Mouse (Mus musculus): ENCODE measurements around the gene Ninj1. TPM values are rescaled to one million over a fixed set of nuclear protein-coding genes. Genes with fewer than 3 reads are reported as not detected.

Ninj1 gene
- polyA plus RNA-seq, 2 experiments, result 29.0 to 43.7 TPM

DNA sequence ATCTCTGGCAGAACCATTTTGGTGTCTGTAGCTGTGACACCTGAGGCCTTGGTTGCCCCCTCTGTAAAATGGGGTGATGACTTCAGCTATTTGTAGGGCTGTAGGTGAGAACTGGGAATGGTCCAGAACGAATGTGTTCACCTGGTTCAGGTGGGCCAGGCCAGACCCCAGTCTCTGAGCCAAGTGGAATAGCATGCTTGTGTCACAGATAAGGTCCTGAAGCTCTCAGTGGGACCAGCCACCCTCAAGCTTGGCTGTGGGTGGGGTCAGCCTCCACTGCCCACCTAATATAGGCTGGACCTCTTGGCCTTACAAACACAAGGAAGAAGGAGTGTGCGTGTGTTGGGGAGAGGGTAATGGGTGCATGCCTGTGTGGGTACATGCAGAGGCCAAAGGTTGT is 19.1 kb downstream of the Ninj1 start:
- H3K27me3 ChIP-seq (ENCODE audit: control insufficient read depth, insufficient read depth, low read length), result no peaks in the 10 kb centered on the region
- H3K4me1 ChIP-seq (replicated peaks; ENCODE audit: control insufficient read depth in 2 of 2, insufficient read depth in 2 of 2, low read length in 1 of 2), result 0 out of 4 replicates have a peak, but pooled peaks cover 0 to 2% of the 10 kb centered on the region in 2 experiments
- no peak overlapping the region for H3K9ac ChIP-seq (replicated peaks)
- H3K36me3 ChIP-seq (replicated peaks; ENCODE audit: control insufficient read depth, insufficient read depth, low read depth), result no peaks in the 10 kb centered on the region
- H3K4me2 ChIP-seq (ENCODE audit: low read depth), result no peak overlapping the region
- H3K4me3 ChIP-seq (ENCODE audit: insufficient read depth in 1 of 2, low read depth in 2 of 2, low read length in 2 of 2), result no peak overlapping the region
- DNase-seq (ENCODE audit: low read depth in 3 of 3, low spot score in 3 of 3), result no peak
- no peak overlapping the region for H3K27ac ChIP-seq
- no peak for ATAC-seq (ENCODE audit: insufficient read depth)
- TF ChIP-seq EP300 (IDR thresholded peaks at IDR 0.05; ENCODE audit: low read depth), result no peak
- no peak for TF ChIP-seq CTCF (IDR thresholded peaks at IDR 0.05; ENCODE audit: low read depth)
- 74% methylated on average over 2 of the region's 2 CpGs for WGBS (ENCODE audit: insufficient replicate concordance)
- H3K9me3 ChIP-seq (ENCODE audit: control insufficient read depth, low read length), result no peaks in the 10 kb centered on the region

GRCm38 (mm10) chr13:49209306-49209705 is 22.0 kb downstream of the Ninj1 start:
- 19% methylated on average over 7 of the region's 7 CpGs for WGBS (ENCODE audit: insufficient replicate concordance)
- DNase-seq (ENCODE audit: low read depth in 3 of 3, low spot score in 3 of 3), result no peak

GRCm38 (mm10) chr13:49212711-49213500 is 25.6 kb downstream of the Ninj1 start:
- Histone ChIP-seq H3K4me3 (ENCODE audit: insufficient read depth in 1 of 2, low read depth in 2 of 2, low read length in 2 of 2) (no peak overlapping the region), H3K36me3 (replicated peaks; ENCODE audit: control insufficient read depth, insufficient read depth, low read depth) (no peaks in the 10 kb centered on the region), H3K9ac (replicated peaks) (no peak overlapping the region), H3K27ac (no peak overlapping the region), H3K4me2 (ENCODE audit: low read depth) (no peak overlapping the region), H3K27me3 (ENCODE audit: control insufficient read depth, insufficient read depth, low read length) (no peaks in the 10 kb centered on the region), H3K9me3 (ENCODE audit: control insufficient read depth, low read length) (no peaks in the 10 kb centered on the region), H3K4me1 (replicated peaks; ENCODE audit: control insufficient read depth in 2 of 2, insufficient read depth in 2 of 2, low read length in 1 of 2) (peaks cover 7 to 19% of the 10 kb centered on the region in 2 experiments; a peak in 3 of 4 replicates)
- DNase-seq (ENCODE audit: low read depth in 3 of 3, low spot score in 3 of 3), result no peak
- ATAC-seq (ENCODE audit: insufficient read depth), result no peak
- 56% methylated on average over 4 of the region's 4 CpGs for WGBS (ENCODE audit: insufficient replicate concordance)
- TF ChIP-seq CTCF (IDR thresholded peaks at IDR 0.05; ENCODE audit: low read depth) (no peak), EP300 (IDR thresholded peaks at IDR 0.05; ENCODE audit: low read depth) (no peak)

More at GRCm38 (mm10) chr13:49209306-49209705, 22.0 kb downstream of the Ninj1 start:
- Histone ChIP-seq H3K9ac (replicated peaks) (no peak overlapping the region), H3K27me3 (ENCODE audit: control insufficient read depth, insufficient read depth, low read length) (no peaks in the 10 kb centered on the region), H3K36me3 (replicated peaks; ENCODE audit: control insufficient read depth, insufficient read depth, low read depth) (no peaks in the 10 kb centered on the region), H3K4me1 (replicated peaks; ENCODE audit: control insufficient read depth in 2 of 2, insufficient read depth in 2 of 2, low read length in 1 of 2) (peaks cover 0 to 6% of the 10 kb centered on the region in 2 experiments; a peak in 1 of 4 replicates), H3K4me2 (ENCODE audit: low read depth) (no peak overlapping the region), H3K4me3 (ENCODE audit: insufficient read depth in 1 of 2, low read depth in 2 of 2, low read length in 2 of 2) (no peak overlapping the region), H3K9me3 (ENCODE audit: control insufficient read depth, low read length) (no peaks in the 10 kb centered on the region), H3K27ac (no peak overlapping the region)
- no peak for ATAC-seq (ENCODE audit: insufficient read depth)
- TF ChIP-seq EP300 (IDR thresholded peaks at IDR 0.05; ENCODE audit: low read depth) (no peak), CTCF (IDR thresholded peaks at IDR 0.05; ENCODE audit: low read depth) (no peak)

DNA sequence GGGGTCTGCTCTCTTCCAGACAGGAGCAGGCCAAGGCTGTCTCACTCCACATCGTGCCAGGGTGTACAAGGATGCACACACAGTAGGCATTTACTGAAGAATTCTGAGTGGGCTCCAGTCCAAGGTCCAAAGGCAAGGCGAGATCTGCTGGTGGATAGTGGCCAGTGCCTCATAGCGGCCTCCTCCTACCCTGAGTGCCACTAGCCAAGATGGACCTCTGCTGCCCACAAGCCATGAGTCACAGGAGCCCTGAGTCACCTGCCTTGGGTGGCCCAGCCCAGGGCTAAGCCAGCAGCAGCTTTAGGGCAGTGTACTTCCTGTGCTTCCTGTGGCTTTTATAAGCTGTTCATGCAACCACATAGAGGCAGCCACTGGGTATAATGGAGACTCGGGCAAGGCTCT is 26.2 kb downstream of the Ninj1 start:
- no peak for TF ChIP-seq EP300 (IDR thresholded peaks at IDR 0.05; ENCODE audit: low read depth)
- no peak for TF ChIP-seq CTCF (IDR thresholded peaks at IDR 0.05; ENCODE audit: low read depth)
- DNase-seq (ENCODE audit: low read depth in 3 of 3, low spot score in 3 of 3) (no peak), ATAC-seq (ENCODE audit: insufficient read depth) (no peak)
- 36% methylated on average over 4 of the region's 4 CpGs for WGBS (ENCODE audit: insufficient replicate concordance)
- Histone ChIP-seq H3K4me2 (ENCODE audit: low read depth) (no peak overlapping the region), H3K27ac (no peak overlapping the region), H3K4me1 (replicated peaks; ENCODE audit: control insufficient read depth in 2 of 2, insufficient read depth in 2 of 2, low read length in 1 of 2) (peaks cover 7 to 19% of the 10 kb centered on the region in 2 experiments; a peak in 3 of 4 replicates), H3K9me3 (ENCODE audit: control insufficient read depth, low read length) (no peaks in the 10 kb centered on the region), H3K4me3 (ENCODE audit: insufficient read depth in 1 of 2, low read depth in 2 of 2, low read length in 2 of 2) (no peak overlapping the region), H3K27me3 (ENCODE audit: control insufficient read depth, insufficient read depth, low read length) (no peaks in the 10 kb centered on the region), H3K9ac (replicated peaks) (no peak overlapping the region), H3K36me3 (replicated peaks; ENCODE audit: control insufficient read depth, insufficient read depth, low read depth) (no peaks in the 10 kb centered on the region)

DNA sequence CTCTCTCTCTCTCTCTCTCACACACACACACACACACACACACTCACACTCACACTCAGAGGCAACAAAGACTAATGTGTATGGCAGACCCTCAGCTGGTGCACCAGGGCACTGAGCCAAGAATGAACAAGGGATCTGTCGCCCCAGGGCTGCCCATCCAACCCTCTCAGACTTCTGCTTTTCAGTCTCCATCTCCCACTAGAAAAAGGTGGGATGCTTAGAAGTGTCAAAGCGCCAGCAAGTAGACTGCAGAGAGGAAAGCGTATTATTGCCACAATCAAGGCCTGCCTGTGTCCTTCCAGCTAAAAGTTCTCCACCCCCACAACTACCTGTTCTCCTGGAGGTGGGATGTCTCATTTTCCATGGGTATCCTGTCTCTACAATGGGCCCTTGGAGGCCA is 27.2 kb downstream of the Ninj1 start:
- ATAC-seq (ENCODE audit: insufficient read depth), result no peak
- WGBS (ENCODE audit: insufficient replicate concordance), result 60% methylated on average over 3 of the region's 3 CpGs
- no peaks in the 10 kb centered on the region for H3K9me3 ChIP-seq (ENCODE audit: control insufficient read depth, low read length)
- no peak overlapping the region for H3K4me3 ChIP-seq (ENCODE audit: insufficient read depth in 1 of 2, low read depth in 2 of 2, low read length in 2 of 2)
- H3K9ac ChIP-seq (replicated peaks), result no peak overlapping the region
- TF ChIP-seq EP300 (IDR thresholded peaks at IDR 0.05; ENCODE audit: low read depth), result no peak
- TF ChIP-seq CTCF (IDR thresholded peaks at IDR 0.05; ENCODE audit: low read depth), result no peak
- H3K4me1 ChIP-seq (replicated peaks; ENCODE audit: control insufficient read depth in 2 of 2, insufficient read depth in 2 of 2, low read length in 1 of 2), result peaks cover 7 to 19% of the 10 kb centered on the region in 2 experiments; a peak in 3 of 4 replicates
- no peak for DNase-seq (ENCODE audit: low read depth in 3 of 3, low spot score in 3 of 3)
- no peak overlapping the region for H3K27ac ChIP-seq
- H3K27me3 ChIP-seq (ENCODE audit: control insufficient read depth, insufficient read depth, low read length), result no peaks in the 10 kb centered on the region
- no peaks in the 10 kb centered on the region for H3K36me3 ChIP-seq (replicated peaks; ENCODE audit: control insufficient read depth, insufficient read depth, low read depth)
- H3K4me2 ChIP-seq (ENCODE audit: low read depth), result no peak overlapping the region
